ENCODE assay signal across 21 mouse cellular contexts in genomic region chr8:46137843-46138596, GRCm38 (mm10). TPM values are rescaled to one million over a fixed set of nuclear protein-coding genes. Genes with fewer than 3 reads are reported as not detected.
DNase-seq lines count a peak whose midpoint lies in the region; ATAC-seq lines count a peak whose summit lies in the region.
"Had no signal": no experiment of that assay in that cellular context is flagged by ENCODE, and none has a peak within 500 bp of the region (broad histone marks: within the 10 kb centered on the region; RNA-seq: fewer than 3 reads in every experiment).

No protein-coding gene starts in this region.

- peak; percentile 34 for DNase-seq in kidney, adult 9 months
- DNase-seq in NIH3T3 (ENCODE audit: low read depth): peak; percentile 53
- no peak for DNase-seq in thymus, postnatal 10 days (ENCODE audit: low spot score in 2 of 2)
- DNase-seq in gastrocnemius, postnatal 36 days: no peak
- DNase-seq: cerebellum, adult 8-10 months; embryo, embryonic 11 days; heart, adult 18-20 months; liver, embryonic 13.5 days; right cerebral cortex, postnatal 14 days; thymus, adult 2 months had no signal

- no peak overlapping the region for H3K4me3 ChIP-seq in kidney, embryonic 16.5 days (ENCODE audit: low read length)
- H3K4me3 ChIP-seq in macrophage (ENCODE audit: inconsistent target): no peak overlapping the region
- H3K4me3 ChIP-seq in forebrain, embryonic 13.5 days: no peak overlapping the region
- H3K4me3 ChIP-seq: heart, embryonic 15.5 days; limb, embryonic 10.5 days; liver, embryonic 13.5 days; myocyte had no signal

- no peaks in the 10 kb centered on the region for H3K4me1 ChIP-seq in kidney, embryonic 16.5 days (ENCODE audit: insufficient read depth, low read length)
- no peaks in the 10 kb centered on the region for H3K4me1 ChIP-seq in forebrain, embryonic 13.5 days
- H3K4me1 ChIP-seq: limb, embryonic 10.5 days had no signal

- no peaks in the 10 kb centered on the region for H3K36me3 ChIP-seq in kidney, embryonic 16.5 days (ENCODE audit: insufficient read depth, low read length)
- H3K36me3 ChIP-seq in macrophage (ENCODE audit: inconsistent target): no peaks in the 10 kb centered on the region
- H3K36me3 ChIP-seq in forebrain, embryonic 13.5 days (ENCODE audit: poor library complexity, severe bottlenecking): peaks cover 7% of the 10 kb centered on the region

- WGBS in kidney, embryonic 16.5 days: 83% methylated on average over 10 of the region's 10 CpGs
- WGBS in macrophage (ENCODE audit: missing documents): 15% methylated on average over 9 of the region's 10 CpGs
- 89% methylated on average over 10 of the region's 10 CpGs for WGBS in forebrain, embryonic 13.5 days

- no peak for ATAC-seq in kidney, embryonic 16.5 days (ENCODE audit: low FRiP score, low TSS enrichment)
- peak; percentile 98 for ATAC-seq in granulocyte monocyte progenitor cell, adult 5-6 weeks (replicated peaks; ENCODE audit: poor library complexity, severe bottlenecking)
- ATAC-seq in forebrain, embryonic 13.5 days: no peak
- ATAC-seq: activated CD4-positive, CD25-positive, alpha-beta regulatory T cell, adult 4 months; forebrain, embryonic 14.5 days; intestine, embryonic 16.5 days had no signal

- H3K9me3 ChIP-seq in kidney, embryonic 16.5 days (ENCODE audit: low read length): no peaks in the 10 kb centered on the region
- 0 out of 2 replicates have a peak, but pooled peaks cover 3% of the 10 kb centered on the region for H3K9me3 ChIP-seq in forebrain, embryonic 13.5 days (replicated peaks)
- H3K9me3 ChIP-seq: heart, embryonic 15.5 days; limb, embryonic 10.5 days; liver, embryonic 13.5 days had no signal

- H3K4me2 ChIP-seq in kidney, embryonic 16.5 days (replicated peaks; ENCODE audit: low read depth, low read length): no peak overlapping the region
- no peak overlapping the region for H3K4me2 ChIP-seq in forebrain, embryonic 13.5 days
- H3K4me2 ChIP-seq: heart, embryonic 15.5 days; hindbrain, embryonic 14.5 days; liver, embryonic 13.5 days had no signal

- no peaks in the 10 kb centered on the region for H3K27me3 ChIP-seq in kidney, embryonic 16.5 days (ENCODE audit: insufficient read depth, low read length)
- H3K27me3 ChIP-seq in forebrain, embryonic 13.5 days: no peaks in the 10 kb centered on the region
- H3K27me3 ChIP-seq: heart, embryonic 15.5 days; liver, embryonic 13.5 days had no signal

- peaks cover 27% of the 10 kb centered on the region for H3K79me2 ChIP-seq in macrophage (ENCODE audit: inconsistent target)

- intact Hi-C loops in gastrocnemius, postnatal 36 days (cut with DNase I): no loop called here

- no peak overlapping the region for H3K9ac ChIP-seq in kidney, embryonic 16.5 days (replicated peaks; ENCODE audit: low read length)
- H3K9ac ChIP-seq in forebrain, embryonic 13.5 days: no peak overlapping the region
- H3K9ac ChIP-seq: heart, embryonic 15.5 days; hindbrain, embryonic 14.5 days; liver, embryonic 13.5 days had no signal

- H3K27ac ChIP-seq in kidney, embryonic 16.5 days (ENCODE audit: low read length): no peak overlapping the region
- H3K27ac ChIP-seq in macrophage: 0 out of 2 replicates have a peak overlapping the region, but pooled peaks have one; percentile 1
- H3K27ac ChIP-seq in forebrain, embryonic 13.5 days: no peak overlapping the region
- H3K27ac ChIP-seq: heart, embryonic 15.5 days; hindbrain, embryonic 14.5 days; limb, embryonic 10.5 days; liver, embryonic 13.5 days had no signal

RNA-seq across cellular contexts. Expression of gene Cfap97, which starts 13.6 kb away (rescaled TPM):
- polyA plus RNA-seq in kidney, embryonic 16.5 days (2015; fragmentation: Nextera tagmentation; extraction: Ambion mirVana): 19.6 and 25.2 TPM in 2 replicates
- 22.7 and 29.9 TPM in 2 replicates for total RNA-seq in granulocyte monocyte progenitor cell, adult 5-6 weeks (2014; fragmentation: Nextera tagmentation)
- total RNA-seq in granulocyte monocyte progenitor cell, adult 5-6 weeks (2017): 24.9 and 29.0 TPM in 2 replicates
- total RNA-seq in macrophage (2018; cell fraction: chromatin; rRNA removed): 10 to 100 TPM in 8 of 26 experiments, 1 to 10 TPM in 15, under 1 TPM in 3; 0.25 to 15.8 (median 5.7) TPM
- 10 to 100 TPM in 8 of 26 experiments, 1 to 10 TPM in 18; 2.9 to 12.5 (median 9.0) TPM for total RNA-seq in macrophage (2018; cell fraction: cytosol; rRNA removed)
- 10 to 100 TPM in 9 of 26 experiments, 1 to 10 TPM in 17; 2.2 to 19.5 (median 6.7) TPM for total RNA-seq in macrophage (2018; cell fraction: nucleus; rRNA removed)
- polyA plus RNA-seq in macrophage (2018): 8.1 to 10.8 TPM (median 10.0 TPM) in 3 replicates
- 22.5 and 27.4 TPM in 2 replicates for polyA plus RNA-seq in forebrain, embryonic 13.5 days (2015; fragmentation: Nextera tagmentation; extraction: Ambion mirVana)
- total RNA-seq in gastrocnemius, postnatal 36 days (2021): 10 to 100 TPM in 1 of 2 experiments, 1 to 10 TPM in 1; 9.4 to 11.5 TPM

RNA-seq across cellular contexts. Expression of gene Snx25, which starts 13.9 kb away (rescaled TPM):
- polyA plus RNA-seq in kidney, embryonic 16.5 days (2015; fragmentation: Nextera tagmentation; extraction: Ambion mirVana): 4.5 and 5.9 TPM in 2 replicates
- 6.6 and 18.2 TPM in 2 replicates for total RNA-seq in granulocyte monocyte progenitor cell, adult 5-6 weeks (2014; fragmentation: Nextera tagmentation)
- total RNA-seq in granulocyte monocyte progenitor cell, adult 5-6 weeks (2017): 12.0 and 14.0 TPM in 2 replicates
- total RNA-seq in macrophage (2018; cell fraction: chromatin; rRNA removed): 10 to 100 TPM in 17 of 26 experiments, 1 to 10 TPM in 9; 5.4 to 32.0 (median 12.9) TPM
- 10 to 100 TPM in 4 of 26 experiments, 1 to 10 TPM in 22; 3.3 to 11.6 (median 6.1) TPM for total RNA-seq in macrophage (2018; cell fraction: cytosol; rRNA removed)
- 10 to 100 TPM in 13 of 26 experiments, 1 to 10 TPM in 13; 5.1 to 33.3 (median 10.6) TPM for total RNA-seq in macrophage (2018; cell fraction: nucleus; rRNA removed)
- 7.9 to 9.6 TPM (median 9.2 TPM) in 3 replicates for polyA plus RNA-seq in macrophage (2018)
- 3.8 and 5.1 TPM in 2 replicates for polyA plus RNA-seq in forebrain, embryonic 13.5 days (2015; fragmentation: Nextera tagmentation; extraction: Ambion mirVana)
- total RNA-seq in gastrocnemius, postnatal 36 days (2021): 1 to 10 TPM; 4.1 to 7.8 TPM

Comparison
In these comparisons a context has a peak if more than half of its experiments do, and no peak if none do; other contexts are left out.
1. DNase-seq: peak in kidney, adult 9 months (single experiment) and NIH3T3 (single experiment); none in thymus, postnatal 10 days (0 of 2) and gastrocnemius, postnatal 36 days (0 of 2).